In the genomic region with DNA sequence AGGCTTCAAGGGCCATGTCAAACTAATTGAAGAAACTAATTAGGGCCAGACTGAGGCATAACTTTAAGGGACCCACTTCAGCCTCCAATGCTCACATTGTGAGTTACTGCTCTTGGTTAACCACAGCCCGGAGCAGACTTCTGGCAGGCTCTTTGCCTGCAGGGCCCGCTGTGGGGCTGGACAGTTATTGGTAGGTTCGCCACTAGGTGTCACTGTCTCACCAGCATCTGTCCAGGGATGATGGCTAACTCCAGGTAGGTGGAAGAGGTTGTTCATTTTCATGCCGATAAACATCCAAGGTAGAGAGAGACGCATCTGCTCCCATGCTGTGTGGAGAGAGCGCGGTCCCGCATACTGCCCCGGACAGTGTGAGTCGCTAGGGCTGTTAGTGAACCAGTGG, we compare ENCODE assay signal across 8 mouse cellular contexts.
DNase-seq lines count a peak whose midpoint lies in the region; ATAC-seq and TF ChIP-seq lines count a peak whose summit lies in the region.

No protein-coding gene starts in this region.

- TF ChIP-seq POLR2A in CH12.LX (IDR thresholded peaks at IDR 0.05; ENCODE audit: low read depth, low read length), result 0 out of 2 replicates have a peak, but pooled peaks have one; percentile 25

- H3K79me2 ChIP-seq in CH12.LX (replicated peaks; ENCODE audit: control insufficient read depth, extremely low read depth, insufficient read depth, poor library complexity, severe bottlenecking), result no peaks in the 10 kb centered on the region

- peak; percentile 95 for TF ChIP-seq RAD21 in CH12.LX (IDR thresholded peaks at IDR 0.05; ENCODE audit: low read depth, low read length)

- H3K4me2 ChIP-seq in CH12.LX (ENCODE audit: insufficient read depth, low read depth, poor library complexity, severe bottlenecking), result peak overlapping the region; percentile 76
- H3K4me2 ChIP-seq in forebrain, embryonic 11.5 days (ENCODE audit: low read depth, low read length, severe bottlenecking), result no peak overlapping the region
- no peak overlapping the region for H3K4me2 ChIP-seq in heart, postnatal 0 days (ENCODE audit: low read depth, low read length)
- no peak overlapping the region for H3K4me2 ChIP-seq in liver, embryonic 14.5 days (ENCODE audit: low read depth)
- no peak overlapping the region for H3K4me2 ChIP-seq in neural tube, embryonic 11.5 days (ENCODE audit: low read depth)
- H3K4me2 ChIP-seq in stomach, embryonic 15.5 days, result no peak overlapping the region

- no peak overlapping the region for H3K9ac ChIP-seq in CH12.LX (ENCODE audit: insufficient read depth, low read depth)
- H3K9ac ChIP-seq in forebrain, embryonic 11.5 days (ENCODE audit: low read length), result no peak overlapping the region
- no peak overlapping the region for H3K9ac ChIP-seq in heart, postnatal 0 days (replicated peaks; ENCODE audit: low read depth, low read length)
- H3K9ac ChIP-seq in liver, embryonic 14.5 days (replicated peaks), result no peak overlapping the region
- no peak overlapping the region for H3K9ac ChIP-seq in neural tube, embryonic 11.5 days (ENCODE audit: low read length)
- H3K9ac ChIP-seq in stomach, embryonic 15.5 days, result no peak overlapping the region

- no peaks in the 10 kb centered on the region for H3K27me3 ChIP-seq in CH12.LX (replicated peaks)
- H3K27me3 ChIP-seq in forebrain, embryonic 11.5 days (ENCODE audit: control insufficient read depth, insufficient read depth, low read length), result no peaks in the 10 kb centered on the region; the same call in 1 of the 2 replicates
- H3K27me3 ChIP-seq in heart, postnatal 0 days (ENCODE audit: control insufficient read depth, insufficient read depth, low read length), result peaks cover 20% of the 10 kb centered on the region
- no peaks in the 10 kb centered on the region; the same call in 1 of the 2 replicates for H3K27me3 ChIP-seq in liver, embryonic 14.5 days (ENCODE audit: control insufficient read depth, insufficient read depth, low read length)
- no peaks in the 10 kb centered on the region for H3K27me3 ChIP-seq in neural tube, embryonic 11.5 days (ENCODE audit: control insufficient read depth, insufficient read depth, low read length)
- peaks cover 14% of the 10 kb centered on the region; the same call in 1 of the 2 replicates for H3K27me3 ChIP-seq in stomach, embryonic 15.5 days (replicated peaks)

- peak; percentile 93 for DNase-seq in CH12.LX (ENCODE audit: extremely low read depth)
- DNase-seq in c-Kit-negative CD71-positive TER-119-positive erythroid progenitor cells, embryonic 14.5 days (ENCODE audit: low read depth, low spot score), result peak; percentile 22
- peak; percentile 89 for DNase-seq in forebrain, embryonic 11.5 days (ENCODE audit: low spot score)
- peak; percentile 83 for DNase-seq in heart, postnatal 0 days (ENCODE audit: low spot score)
- DNase-seq in kidney, postnatal 25 days, result peak; percentile 80 to 84
- peak; percentile 34 to 42 (median 36) for DNase-seq in liver, embryonic 14.5 days (ENCODE audit: low read depth in 3 of 3, low spot score in 3 of 3)
- peak; percentile 83 for DNase-seq in neural tube, embryonic 11.5 days (ENCODE audit: low spot score)

- in situ Hi-C loops in CH12.LX (cut with MboI; ENCODE audit: low pct_ligation_motif_present, low pct_unique_long_range_greater_than_20kb, low sequenced_read_pairs), result no loop called here

- ATAC-seq in forebrain, embryonic 11.5 days (replicated peaks; ENCODE audit: low FRiP score), result peak; percentile 54
- ATAC-seq in heart, postnatal 0 days (ENCODE audit: insufficient read depth, low read depth), result peak; percentile 75
- peak; percentile 50; the same call in 1 of the 2 replicates for ATAC-seq in liver, embryonic 14.5 days (ENCODE audit: insufficient read depth)
- ATAC-seq in neural tube, embryonic 11.5 days (ENCODE audit: insufficient read depth, low FRiP score, low TSS enrichment), result peak; percentile 57
- ATAC-seq in stomach, embryonic 15.5 days (ENCODE audit: insufficient read depth, low FRiP score, low read depth), result peak; percentile 51; the same call in 1 of the 2 replicates

- H3K27ac ChIP-seq in CH12.LX (ENCODE audit: insufficient read depth, low read depth), result 0 out of 2 replicates have a peak overlapping the region, but pooled peaks have one; percentile 58
- H3K27ac ChIP-seq in forebrain, embryonic 11.5 days (ENCODE audit: low read depth, low read length), result no peak overlapping the region
- H3K27ac ChIP-seq in heart, postnatal 0 days (ENCODE audit: low read depth), result no peak overlapping the region
- H3K27ac ChIP-seq in liver, embryonic 14.5 days, result no peak overlapping the region
- no peak overlapping the region for H3K27ac ChIP-seq in neural tube, embryonic 11.5 days (ENCODE audit: low read depth, low read length)
- H3K27ac ChIP-seq in stomach, embryonic 15.5 days, result no peak overlapping the region

- H3K9me3 ChIP-seq in CH12.LX (replicated peaks; ENCODE audit: low read length), result no peaks in the 10 kb centered on the region
- H3K9me3 ChIP-seq in forebrain, embryonic 11.5 days (ENCODE audit: control insufficient read depth, low read length), result no peaks in the 10 kb centered on the region
- H3K9me3 ChIP-seq in heart, postnatal 0 days (replicated peaks; ENCODE audit: control insufficient read depth, low read length), result no peaks in the 10 kb centered on the region
- H3K9me3 ChIP-seq in liver, embryonic 14.5 days (ENCODE audit: control insufficient read depth, low read length), result no peaks in the 10 kb centered on the region
- no peaks in the 10 kb centered on the region for H3K9me3 ChIP-seq in neural tube, embryonic 11.5 days (ENCODE audit: control insufficient read depth, low read length)
- no peaks in the 10 kb centered on the region for H3K9me3 ChIP-seq in stomach, embryonic 15.5 days

- peak; percentile 81 to 99 for TF ChIP-seq CTCF in CH12.LX (conservative IDR thresholded peaks at IDR 0.05 in 1 of 2, IDR thresholded peaks at IDR 0.05 in 1 of 2; ENCODE audit: low read depth in 2 of 2, low read length in 2 of 2)
- TF ChIP-seq CTCF in heart, postnatal 0 days (IDR thresholded peaks at IDR 0.05; ENCODE audit: low read depth), result peak; percentile 98
- TF ChIP-seq CTCF in liver, embryonic 14.5 days (IDR thresholded peaks at IDR 0.05; ENCODE audit: low read depth), result peak; percentile 92

- dilution Hi-C loops in CH12.LX (cut with MboI; ENCODE audit: extremely low pct_ligation_motif_present, extremely low pct_unique_long_range_greater_than_20kb, low sequenced_read_pairs), result no loop called here

- H3K4me3 ChIP-seq in CH12.LX (replicated peaks in 1 of 3; ENCODE audit: low read depth in 2 of 3, low read length in 2 of 3, poor library complexity in 1 of 3), result peak overlapping the region; percentile 32 to 49 (median 48)
- no peak overlapping the region for H3K4me3 ChIP-seq in forebrain, embryonic 11.5 days (ENCODE audit: low read depth, low read length)
- H3K4me3 ChIP-seq in heart, postnatal 0 days (ENCODE audit: low read depth, low read length), result no peak overlapping the region
- no peak overlapping the region for H3K4me3 ChIP-seq in liver, embryonic 14.5 days (ENCODE audit: insufficient read depth in 1 of 2, low read depth in 2 of 2, low read length in 2 of 2)
- no peak overlapping the region for H3K4me3 ChIP-seq in neural tube, embryonic 11.5 days (ENCODE audit: low read depth, low read length)
- H3K4me3 ChIP-seq in stomach, embryonic 15.5 days (replicated peaks), result no peak overlapping the region

- H3K36me3 ChIP-seq in CH12.LX (replicated peaks in 1 of 2; ENCODE audit: control insufficient read depth in 1 of 2, insufficient read depth in 1 of 2, low read length in 1 of 2), result no peaks in the 10 kb centered on the region
- no peaks in the 10 kb centered on the region for H3K36me3 ChIP-seq in forebrain, embryonic 11.5 days (ENCODE audit: control insufficient read depth, insufficient read depth, low read length)
- no peaks in the 10 kb centered on the region for H3K36me3 ChIP-seq in heart, postnatal 0 days (replicated peaks; ENCODE audit: control insufficient read depth, insufficient read depth, low read length)
- no peaks in the 10 kb centered on the region for H3K36me3 ChIP-seq in liver, embryonic 14.5 days (replicated peaks; ENCODE audit: control insufficient read depth, insufficient read depth, low read depth)
- no peaks in the 10 kb centered on the region for H3K36me3 ChIP-seq in neural tube, embryonic 11.5 days (ENCODE audit: control insufficient read depth, insufficient read depth, low read length)
- H3K36me3 ChIP-seq in stomach, embryonic 15.5 days, result no peaks in the 10 kb centered on the region

- 10% methylated on average over 10 of the region's 10 CpGs for WGBS in forebrain, embryonic 11.5 days
- WGBS in heart, postnatal 0 days, result 3% methylated on average over 10 of the region's 10 CpGs
- 5% methylated on average over 10 of the region's 10 CpGs for WGBS in liver, embryonic 14.5 days (ENCODE audit: insufficient replicate concordance)
- WGBS in neural tube, embryonic 11.5 days, result 10% methylated on average over 10 of the region's 10 CpGs
- 4% methylated on average over 10 of the region's 10 CpGs for WGBS in stomach, embryonic 15.5 days

- peaks cover 0 to 13% of the 10 kb centered on the region in 2 experiments; a peak in 2 of 4 replicates for H3K4me1 ChIP-seq in CH12.LX (ENCODE audit: control insufficient read depth in 1 of 2, insufficient read depth in 2 of 2)
- no peaks in the 10 kb centered on the region for H3K4me1 ChIP-seq in forebrain, embryonic 11.5 days (replicated peaks; ENCODE audit: control insufficient read depth, insufficient read depth, low read length)
- no peaks in the 10 kb centered on the region for H3K4me1 ChIP-seq in heart, postnatal 0 days (ENCODE audit: control insufficient read depth, insufficient read depth)
- no peaks in the 10 kb centered on the region for H3K4me1 ChIP-seq in liver, embryonic 14.5 days (replicated peaks; ENCODE audit: control insufficient read depth in 2 of 2, insufficient read depth in 2 of 2, low read length in 1 of 2)
- H3K4me1 ChIP-seq in neural tube, embryonic 11.5 days (ENCODE audit: control insufficient read depth, insufficient read depth, low read length), result no peaks in the 10 kb centered on the region; the same call in 1 of the 2 replicates
- 0 out of 2 replicates have a peak, but pooled peaks cover 3% of the 10 kb centered on the region for H3K4me1 ChIP-seq in stomach, embryonic 15.5 days

- TF ChIP-seq EP300 in CH12.LX (IDR thresholded peaks at IDR 0.05; ENCODE audit: low read length), result no peak
- TF ChIP-seq EP300 in heart, postnatal 0 days (IDR thresholded peaks at IDR 0.05; ENCODE audit: low read depth), result no peak
- TF ChIP-seq EP300 in liver, embryonic 14.5 days (IDR thresholded peaks at IDR 0.05; ENCODE audit: low read depth), result no peak

TF ChIP-seq in CH12.LX, 34 proteins besides CTCF, POLR2A, EP300 and RAD21 (continues in another document):
- TF ChIP-seq BHLHE40 (IDR thresholded peaks at IDR 0.05; ENCODE audit: low read depth, low read length) (no peak), HCFC1 (IDR thresholded peaks at IDR 0.05; ENCODE audit: low read depth, low read length) (no peak), ZC3H11A (IDR thresholded peaks at IDR 0.05; ENCODE audit: low read depth, low read length) (peak; percentile 57), MXI1 (IDR thresholded peaks at IDR 0.05; ENCODE audit: low read depth, low read length) (peak; percentile 51; the same call in 1 of the 2 replicates), ZKSCAN1 (IDR thresholded peaks at IDR 0.05; ENCODE audit: borderline replicate concordance, low read depth, low read length) (no peak), ZNF384 (IDR thresholded peaks at IDR 0.05; ENCODE audit: low read depth, low read length) (no peak), GABPA (IDR thresholded peaks at IDR 0.05; ENCODE audit: insufficient replicate concordance, low read depth, low read length) (no peak)

Comparison
In these comparisons a context has a peak if more than half of its experiments do, and no peak if none do; other contexts are left out.
1. DNase-seq: peak in every context shown above with its lines; median percentile 93 in CH12.LX; 89 in forebrain, embryonic 11.5 days; 83 in heart, postnatal 0 days; 83 in neural tube, embryonic 11.5 days; 82 in kidney, postnatal 25 days; 36 in liver, embryonic 14.5 days; 22 in c-Kit-negative CD71-positive TER-119-positive erythroid progenitor cells, embryonic 14.5 days.
2. H3K4me3 ChIP-seq: peak in CH12.LX (3 of 3); none in forebrain, embryonic 11.5 days (single experiment), heart, postnatal 0 days (single experiment), liver, embryonic 14.5 days (0 of 2), neural tube, embryonic 11.5 days (single experiment) and stomach, embryonic 15.5 days (single experiment).
3. Peak in every context shown above with its lines, with median percentiles within 50 percentile points of each other: CTCF ChIP-seq and ATAC-seq.